Mouse (Mus musculus) cortical plate, adult 2 months (tissue): ENCODE data around the gene Kcna7.

Experiments
- CTCF ChIP-seq: fragments of 200-500 bp; IDR thresholded peaks from 2 replicates; pipeline ENCODE4 v1.5.1; 2011; ENCODE audit warnings: mild to moderate bottlenecking, control low read depth, low read length; ENCODE audit not compliant: insufficient read depth; ENCODE audit errors: extremely low read depth
- POLR2A ChIP-seq: fragments of 200-500 bp; IDR thresholded peaks from 2 replicates; pipeline ENCODE4 v1.6.1; 2011; ENCODE audit warnings: mild to moderate bottlenecking, low read length, control low read depth; ENCODE audit not compliant: insufficient read depth; ENCODE audit errors: extremely low read depth

DNA sequence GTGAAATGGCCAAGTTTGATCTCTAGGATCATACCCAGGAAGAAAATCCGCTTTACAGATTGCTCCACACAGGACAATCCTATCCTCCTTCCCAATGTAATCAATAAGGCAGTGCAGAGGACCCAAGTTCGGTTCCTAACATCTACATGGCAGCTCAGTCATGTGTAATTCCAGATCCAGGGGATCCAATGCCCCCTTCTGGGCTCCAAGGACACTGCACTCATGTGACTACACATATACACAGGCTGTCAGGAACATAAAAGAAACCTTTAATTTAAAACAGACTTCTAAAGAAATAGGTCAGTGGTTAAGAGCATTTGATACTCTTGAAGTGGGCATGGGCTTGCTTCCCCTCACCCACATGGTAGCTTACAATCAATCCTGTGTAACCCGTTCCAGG is 19.4 kb upstream of the Kcna7 start:
- TF ChIP-seq POLR2A = no peak
- TF ChIP-seq CTCF = 0 out of 2 replicates have a peak, but pooled peaks have one; percentile 12
